Mouse (Mus musculus): ENCODE results near the gene Zkscan16. TPM values are rescaled to one million over a fixed set of nuclear protein-coding genes. Genes with fewer than 3 reads are reported as not detected.

The Zkscan16 gene
- polyA plus RNA-seq, 1 experiment, result not detected

DNA sequence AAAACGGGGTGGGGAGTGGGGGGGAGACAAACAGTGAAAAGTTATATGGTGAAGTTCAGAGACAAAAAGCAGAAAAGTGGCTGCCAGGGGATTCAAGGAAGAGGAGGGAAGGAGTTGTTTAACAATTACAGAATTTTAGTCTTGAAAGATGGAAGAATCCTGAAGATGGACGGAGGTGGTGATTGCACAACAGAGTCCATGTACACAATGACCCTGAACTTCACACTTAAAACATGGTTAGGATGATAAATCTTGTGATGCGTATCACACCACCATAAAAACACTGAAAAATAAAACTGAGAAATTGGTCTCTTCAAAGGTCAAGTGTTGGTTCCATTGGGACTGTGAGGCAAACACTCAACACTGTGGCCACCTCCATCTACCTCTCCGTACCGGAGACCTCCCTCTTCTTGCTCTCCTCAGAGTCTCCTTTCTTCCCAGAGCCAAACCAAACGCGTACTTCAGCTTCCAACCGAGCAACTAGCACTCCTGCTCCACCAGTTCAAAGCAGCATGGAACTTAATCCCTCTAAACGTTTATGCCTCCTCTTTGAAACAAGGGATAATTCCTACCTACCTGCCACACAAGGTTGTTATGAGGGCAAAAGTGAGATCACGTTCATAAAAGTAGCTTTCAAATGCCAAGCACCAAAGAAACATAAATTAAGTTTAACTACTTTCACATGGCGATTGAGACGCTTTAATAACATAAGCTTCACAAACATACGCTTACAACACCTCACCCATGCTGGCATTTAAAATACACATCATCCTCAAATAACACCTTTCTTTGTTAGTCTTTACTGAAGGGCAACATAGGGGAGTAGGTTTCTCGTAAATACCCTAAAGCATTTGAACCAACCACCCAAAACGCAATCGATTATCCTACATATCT is 33.0 kb upstream of the Zkscan16 start:
- H3K4me2 ChIP-seq (ENCODE audit: low read depth), result peak overlapping the region; percentile 86
- TF ChIP-seq MYOG (IDR thresholded peaks at IDR 0.05; ENCODE audit: control insufficient read depth in 1 of 3, insufficient read depth in 1 of 3, insufficient read length in 2 of 3, low read depth in 2 of 3) (no peak), CEBPB (IDR thresholded peaks at IDR 0.05; ENCODE audit: insufficient read depth, poor library complexity, severe bottlenecking) (0 out of 2 replicates have a peak, but pooled peaks have one; percentile 7)
- no peaks in the 10 kb centered on the region for H3K27me3 ChIP-seq (ENCODE audit: control insufficient read depth, insufficient read depth, insufficient read length)
- H3K4me3 ChIP-seq, result peak overlapping the region; percentile 67
- peaks cover 60% of the 10 kb centered on the region for H3K79me2 ChIP-seq (ENCODE audit: control insufficient read depth, insufficient read depth)
- H3K36me3 ChIP-seq (ENCODE audit: control insufficient read depth, insufficient read depth), result no peaks in the 10 kb centered on the region
- peak overlapping the region; percentile 100 for H3ac ChIP-seq (ENCODE audit: control insufficient read depth, insufficient read length)

DNA sequence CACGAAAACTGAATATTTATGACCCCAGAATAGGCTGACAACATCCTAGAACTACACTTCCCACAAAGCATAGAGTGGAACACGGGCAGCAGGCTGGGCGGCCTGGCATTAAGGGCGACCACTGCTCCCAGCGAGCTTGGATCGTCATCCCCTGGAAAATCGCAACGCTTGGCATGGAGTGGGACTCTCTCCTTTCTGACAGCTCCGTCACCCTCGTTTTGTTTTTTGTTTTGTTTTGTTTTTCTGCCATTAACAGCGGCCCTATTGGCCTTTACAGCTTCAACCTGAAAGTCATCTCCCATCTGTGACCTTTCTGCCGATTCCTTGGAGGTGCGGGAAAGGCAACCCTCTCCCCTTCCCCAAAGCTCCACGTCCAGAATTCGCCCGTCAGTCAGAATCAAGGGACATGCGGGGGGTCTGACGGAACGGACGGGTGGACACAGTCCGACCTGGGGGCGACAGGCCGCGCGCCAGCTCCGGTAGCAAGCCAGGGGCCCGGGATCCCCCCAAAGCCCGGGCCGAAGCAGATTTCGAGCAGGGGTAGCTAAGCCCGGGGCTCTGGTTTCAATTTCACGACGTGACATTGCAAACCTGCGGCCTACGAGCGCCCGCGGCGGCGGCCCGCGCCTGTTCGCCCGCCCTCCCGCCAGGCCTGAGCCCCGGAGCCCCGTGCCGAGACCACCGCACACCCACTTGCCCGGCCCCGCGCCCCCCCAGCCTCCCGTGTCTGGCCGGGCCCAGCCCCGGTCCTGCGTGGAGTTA is 32.2 kb upstream of the Zkscan16 start:
- Histone ChIP-seq H3K27me3 (ENCODE audit: control insufficient read depth, insufficient read depth, insufficient read length) (no peaks in the 10 kb centered on the region), H3K36me3 (ENCODE audit: control insufficient read depth, insufficient read depth) (no peaks in the 10 kb centered on the region), H3ac (ENCODE audit: control insufficient read depth, insufficient read length) (peak overlapping the region; percentile 100), H3K4me3 (peak overlapping the region; percentile 67), H3K79me2 (ENCODE audit: control insufficient read depth, insufficient read depth) (peaks cover 52% of the 10 kb centered on the region), H3K4me2 (ENCODE audit: low read depth) (peak overlapping the region; percentile 86)
- peak; percentile 46 for TF ChIP-seq POLR2A (IDR thresholded peaks at IDR 0.05; ENCODE audit: insufficient read length, low read depth)
- TF ChIP-seq SRF (IDR thresholded peaks at IDR 0.05; ENCODE audit: control insufficient read depth, insufficient read length, low read depth), result no peak
- no peak for TF ChIP-seq E2F4 (IDR thresholded peaks at IDR 0.05; ENCODE audit: insufficient read depth)
- TF ChIP-seq MYOG (IDR thresholded peaks at IDR 0.05; ENCODE audit: control insufficient read depth in 1 of 3, insufficient read depth in 1 of 3, insufficient read length in 2 of 3, low read depth in 2 of 3), result no peak
- peak; percentile 54 for TF ChIP-seq POLR2AphosphoS2 (IDR thresholded peaks at IDR 0.05; ENCODE audit: insufficient read length, low read depth)

DNA sequence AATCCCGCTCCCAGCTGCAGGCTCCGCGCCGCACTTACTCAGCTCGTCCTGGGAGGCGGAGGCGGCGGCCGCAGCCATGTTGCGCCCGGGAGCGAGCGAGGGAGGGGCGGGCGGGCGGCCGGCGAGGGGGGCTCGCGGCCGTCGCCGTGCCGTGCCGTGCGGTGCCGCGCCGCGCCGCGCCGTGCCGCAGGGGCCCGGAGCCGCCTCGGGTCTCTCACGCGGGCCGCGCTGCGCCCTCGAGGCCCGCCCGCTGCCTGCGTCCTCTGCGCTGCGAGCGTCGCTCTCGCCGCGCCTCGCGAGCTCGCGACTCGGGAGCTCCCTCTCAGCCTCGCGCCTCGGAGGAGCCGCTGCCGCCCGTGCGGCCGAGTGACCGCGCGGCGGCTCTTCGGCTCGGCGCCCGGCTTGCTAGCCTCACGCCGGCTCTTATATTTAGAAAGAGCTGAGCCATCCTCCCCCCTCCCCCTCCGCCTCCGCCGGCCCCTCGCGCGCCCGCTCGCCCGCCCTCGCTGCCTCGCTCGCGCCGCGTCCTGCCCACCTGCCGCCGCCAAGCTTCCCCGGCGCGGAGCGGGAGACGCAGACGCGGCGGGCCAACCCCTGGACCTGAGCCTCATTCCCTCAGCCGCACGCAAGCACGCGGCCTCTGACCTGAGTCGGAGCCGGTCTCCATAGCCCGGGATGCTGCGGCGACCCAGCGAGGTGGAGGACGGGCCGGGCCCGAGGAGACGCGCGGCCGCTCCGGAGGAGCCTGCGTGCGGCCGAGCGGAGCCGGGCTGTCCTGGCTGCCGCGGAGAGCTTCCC is 31.4 kb upstream of the Zkscan16 start:
- TF ChIP-seq E2F4 (IDR thresholded peaks at IDR 0.05; ENCODE audit: insufficient read depth) (no peak), TCF3 (IDR thresholded peaks at IDR 0.05; ENCODE audit: insufficient read length, low read depth) (no peak), MAX (IDR thresholded peaks at IDR 0.05; ENCODE audit: low read depth) (no peak), POLR2A (IDR thresholded peaks at IDR 0.05; ENCODE audit: insufficient read length, low read depth) (peak; percentile 66), CEBPB (IDR thresholded peaks at IDR 0.05; ENCODE audit: insufficient read depth, poor library complexity, severe bottlenecking) (no peak), POLR2AphosphoS2 (IDR thresholded peaks at IDR 0.05; ENCODE audit: insufficient read length, low read depth) (peak; percentile 24), MYOD1 (IDR thresholded peaks at IDR 0.05; ENCODE audit: control insufficient read depth in 1 of 3, insufficient read length in 2 of 3, low read depth in 2 of 3) (peak in 2 of 3 experiments; percentile 50 to 58), SRF (IDR thresholded peaks at IDR 0.05; ENCODE audit: control insufficient read depth, insufficient read length, low read depth) (no peak), TCF12 (IDR thresholded peaks at IDR 0.05; ENCODE audit: insufficient read depth, poor library complexity, severe bottlenecking) (no peak), MYOG (IDR thresholded peaks at IDR 0.05; ENCODE audit: control insufficient read depth in 1 of 3, insufficient read depth in 1 of 3, insufficient read length in 2 of 3, low read depth in 2 of 3) (peak in 1 of 3 experiments; percentile 2), USF1 (IDR thresholded peaks at IDR 0.05; ENCODE audit: low read depth) (no peak)
- Histone ChIP-seq H3K79me2 (ENCODE audit: control insufficient read depth, insufficient read depth) (peaks cover 44% of the 10 kb centered on the region), H3K4me3 (peak overlapping the region; percentile 67), H3K4me2 (ENCODE audit: low read depth) (peak overlapping the region; percentile 92), H3K27me3 (ENCODE audit: control insufficient read depth, insufficient read depth, insufficient read length) (no peaks in the 10 kb centered on the region), H3ac (ENCODE audit: control insufficient read depth, insufficient read length) (peak overlapping the region; percentile 100), H3K36me3 (ENCODE audit: control insufficient read depth, insufficient read depth) (no peaks in the 10 kb centered on the region)

DNA sequence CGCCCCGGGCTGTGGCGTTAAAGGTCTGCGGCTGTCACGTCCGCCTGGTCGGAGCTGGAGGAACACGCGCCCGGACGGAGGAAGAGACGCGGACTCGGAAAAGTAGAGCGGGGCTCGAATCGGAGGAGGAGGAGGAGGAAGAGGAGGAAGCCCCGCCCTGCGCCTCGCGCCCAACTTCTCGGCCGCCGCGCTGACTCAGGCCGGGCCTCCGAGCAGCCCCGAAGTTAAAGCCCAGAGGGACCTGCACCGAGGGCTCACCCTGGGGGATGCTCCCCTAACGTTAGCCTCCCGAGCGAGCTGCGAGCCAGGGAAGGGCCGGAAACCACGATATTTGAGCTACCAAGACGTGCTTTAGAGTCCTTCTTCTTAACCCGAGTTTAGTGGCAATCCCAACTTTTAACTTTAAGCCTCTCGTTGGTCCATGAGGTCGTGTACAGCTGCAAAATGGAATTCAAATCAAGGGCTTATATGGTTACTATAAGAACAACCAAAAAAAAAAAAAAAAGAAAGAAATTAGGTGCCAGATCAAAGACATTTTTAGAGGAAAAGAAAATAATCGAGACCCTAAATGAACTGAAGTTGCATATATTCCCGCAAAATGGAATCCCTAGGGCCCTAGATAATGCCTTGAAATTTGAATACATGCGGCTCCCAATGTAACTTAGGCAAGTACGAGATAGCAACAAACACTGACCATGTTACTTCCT is 30.6 kb upstream of the Zkscan16 start, which contains the start of gene Ecpas:
Gene Ecpas (minus strand): TSS at position 121 of the 707 bp plus-strand sequence.
- H3K36me3 ChIP-seq (ENCODE audit: control insufficient read depth, insufficient read depth), result no peaks in the 10 kb centered on the region
- peaks cover 37% of the 10 kb centered on the region for H3K79me2 ChIP-seq (ENCODE audit: control insufficient read depth, insufficient read depth)
- H3K4me3 ChIP-seq, result peak within 1 kb of the TSS; percentile 67
- H3K27me3 ChIP-seq (ENCODE audit: control insufficient read depth, insufficient read depth, insufficient read length), result no peaks in the 10 kb centered on the region
- peak within 1 kb of the TSS; percentile 92 for H3K4me2 ChIP-seq (ENCODE audit: low read depth)
- peak within 1 kb of the TSS; percentile 100 for H3ac ChIP-seq (ENCODE audit: control insufficient read depth, insufficient read length)
- peak; percentile 47 for TF ChIP-seq POLR2AphosphoS2 (IDR thresholded peaks at IDR 0.05; ENCODE audit: insufficient read length, low read depth)
- TF ChIP-seq POLR2A (IDR thresholded peaks at IDR 0.05; ENCODE audit: insufficient read length, low read depth), result peak; percentile 57
- no peak for TF ChIP-seq MYOG (IDR thresholded peaks at IDR 0.05; ENCODE audit: control insufficient read depth in 1 of 3, insufficient read depth in 1 of 3, insufficient read length in 2 of 3, low read depth in 2 of 3)

Data from myocyte (in vitro differentiated cells).